Mouse (Mus musculus) granulocyte monocyte progenitor cell, adult 5-6 weeks (primary cell): ENCODE results near the gene Ankrd11. TPM values are rescaled to one million over a fixed set of nuclear protein-coding genes. Genes with fewer than 3 reads are reported as not detected.

Source experiments
- ATAC-seq: replicated peaks from 2 replicates; pipeline ENCODE4 v1.8.0; 2016; ENCODE audit warnings: mild to moderate bottlenecking, moderate TSS enrichment, inconsistent platforms; ENCODE audit not compliant: poor library complexity, severe bottlenecking
- total RNA-seq, 2 experiments: library from RNA; stranded (forward) in 1 of 2; stranded (reverse) in 1 of 2; fragments of 200-712, 200-1000 nt in 1 of 2; fragments of >200 nt in 1 of 2; fragmentation: Nextera tagmentation in 1 of 2; gene quantifications; 2 replicates each; pipeline ENCODE4 v1.2.3; 2014 to 2017

Gene Ankrd11
- total RNA-seq, 2 experiments from 2014 or later, result 63.9 to 86.3 TPM

DNA sequence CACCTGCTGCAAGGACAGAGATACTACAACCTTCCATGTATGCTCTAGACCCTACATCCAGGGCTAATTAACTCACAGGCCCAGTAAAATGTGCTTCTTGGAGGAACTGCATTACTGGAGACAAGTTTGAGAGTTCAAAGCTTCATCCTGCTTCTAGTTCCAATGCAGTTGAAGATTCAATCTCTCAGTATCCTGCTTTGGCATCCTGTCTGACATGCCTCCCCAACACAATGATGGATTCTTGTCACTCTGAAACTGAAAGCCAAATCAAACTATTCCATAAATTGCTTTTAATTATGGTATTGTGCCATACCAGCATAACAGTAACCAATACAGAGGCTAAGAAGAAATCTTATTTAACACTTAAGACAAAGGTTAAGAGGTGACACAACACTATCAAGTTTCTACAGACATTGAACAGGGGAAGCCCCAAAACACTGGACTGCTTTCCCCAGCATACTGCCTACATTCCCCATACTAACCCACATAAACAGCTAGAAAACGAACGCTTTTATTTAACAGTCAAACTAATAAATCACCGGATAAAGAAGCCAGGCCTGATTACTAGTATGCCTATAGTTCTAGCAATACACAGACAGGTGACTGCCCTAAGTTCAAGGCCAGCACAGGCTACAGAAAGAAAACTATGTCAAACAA, 72.0 kb downstream of the Ankrd11 start:
- ATAC-seq, result no peak

DNA sequence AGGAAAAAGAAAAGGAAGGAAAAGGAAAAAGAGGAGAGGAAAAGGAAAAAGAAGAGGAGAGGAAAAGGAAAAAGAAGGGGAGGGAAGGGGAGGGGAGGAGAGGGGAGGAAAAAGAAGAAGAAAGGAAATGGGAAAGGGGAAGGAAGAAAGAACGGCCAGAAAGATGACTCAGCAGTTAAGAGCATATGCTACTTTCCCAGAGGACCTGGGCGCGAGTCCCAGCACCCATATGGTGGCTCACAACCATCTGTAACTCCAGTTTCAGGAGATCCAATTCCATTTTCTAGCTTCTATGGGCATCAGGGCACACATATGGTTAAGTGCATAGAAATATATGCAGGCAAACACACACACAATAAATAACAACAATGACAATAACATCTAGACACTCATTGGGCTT, 73.9 kb downstream of the Ankrd11 start:
- no peak for ATAC-seq

DNA sequence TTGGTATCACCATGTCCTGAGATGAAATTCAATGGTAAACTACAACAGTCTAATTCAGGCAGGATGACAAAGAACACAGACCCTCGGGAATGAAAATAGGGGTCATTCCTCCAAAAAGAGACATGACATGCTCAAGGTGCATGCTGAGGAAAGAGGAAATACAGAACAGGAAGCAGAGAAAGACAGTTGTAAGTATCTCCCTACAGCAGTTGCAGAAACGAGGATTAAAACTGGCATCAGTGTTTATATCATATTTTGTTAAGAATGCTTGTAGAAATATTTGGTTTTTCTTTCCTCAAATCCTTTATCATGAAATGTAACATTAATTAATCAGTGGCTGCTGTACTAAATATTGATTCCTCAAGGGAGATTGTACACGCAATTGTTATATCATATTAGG, 75.4 kb downstream of the Ankrd11 start:
- no peak for ATAC-seq

DNA sequence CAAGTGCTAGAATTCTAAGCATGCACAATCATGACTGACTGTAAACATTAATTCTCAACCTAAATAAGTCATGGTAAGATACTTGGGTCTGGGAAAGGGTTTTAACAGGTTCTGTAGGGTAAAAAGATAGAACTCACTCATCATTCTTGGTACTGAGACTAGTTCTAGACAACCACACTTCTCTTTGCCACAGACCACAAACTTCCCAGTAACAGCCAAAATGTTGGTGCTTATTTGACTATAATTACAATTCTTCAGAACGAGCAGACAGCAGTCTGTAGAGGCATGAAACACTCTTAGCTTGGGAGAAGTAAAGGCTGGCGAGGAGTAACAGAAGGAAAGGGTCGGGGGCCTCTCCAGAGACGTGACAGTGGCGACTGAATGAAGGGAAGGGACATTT, 80.0 kb downstream of the Ankrd11 start:
- no peak for ATAC-seq

DNA sequence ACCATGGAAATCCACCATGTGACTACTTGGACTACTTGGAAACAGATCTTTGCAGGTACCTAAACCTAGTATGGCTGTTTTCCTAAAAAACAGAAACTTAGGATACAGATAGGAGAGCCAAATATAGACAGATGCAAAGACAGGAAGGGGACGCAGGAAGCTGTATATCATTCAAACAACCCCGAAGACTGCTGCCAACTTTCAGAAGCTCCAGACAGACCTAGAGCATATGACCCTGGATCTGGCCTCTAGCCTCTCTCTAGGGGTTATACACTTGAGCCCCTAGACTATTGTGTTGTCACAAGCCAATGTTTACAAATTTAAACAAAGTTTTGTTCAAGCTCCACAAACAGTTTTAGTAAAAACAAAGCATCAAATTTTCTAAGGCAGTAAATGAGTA, 80.6 kb downstream of the Ankrd11 start:
- ATAC-seq, result no peak

DNA sequence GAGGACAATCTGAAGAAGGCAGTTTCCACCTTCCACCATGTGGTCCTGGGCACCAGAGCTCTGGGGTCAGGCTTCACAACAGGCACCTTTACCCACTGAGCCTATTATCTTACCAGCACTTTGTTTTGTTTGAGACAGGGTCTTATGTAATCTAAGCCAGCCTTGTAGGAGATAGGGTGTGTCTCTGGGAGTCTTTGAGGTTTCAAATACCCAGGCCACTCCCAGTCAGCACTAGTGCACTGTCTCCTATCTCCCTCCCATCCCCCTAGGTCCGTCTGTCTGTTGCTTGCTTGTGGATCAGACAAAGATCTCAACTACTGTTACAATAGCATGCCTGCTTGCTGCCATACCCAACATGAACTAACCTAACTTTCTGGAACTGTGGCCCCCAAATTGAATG, 81.1 kb downstream of the Ankrd11 start:
- peak; percentile 79 for ATAC-seq

DNA sequence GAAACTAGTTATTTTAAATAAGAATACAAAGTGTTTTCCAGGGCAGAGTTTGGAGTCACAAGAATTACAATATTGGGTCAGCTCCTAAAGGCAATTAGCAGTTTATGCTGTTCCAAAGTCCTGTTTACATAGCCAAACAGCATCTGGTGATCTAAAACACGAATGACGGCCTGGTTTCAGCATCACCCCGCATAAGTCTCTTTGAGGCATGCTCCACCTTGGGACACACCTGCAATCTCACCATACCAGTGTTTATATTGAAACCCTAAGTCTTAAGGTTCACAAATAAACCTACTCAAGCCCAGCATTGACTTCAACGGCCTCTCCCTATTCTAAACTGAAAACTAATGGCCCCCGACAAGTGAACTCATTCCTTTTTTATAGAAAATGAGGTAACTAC, 81.8 kb downstream of the Ankrd11 start:
- no peak for ATAC-seq

DNA sequence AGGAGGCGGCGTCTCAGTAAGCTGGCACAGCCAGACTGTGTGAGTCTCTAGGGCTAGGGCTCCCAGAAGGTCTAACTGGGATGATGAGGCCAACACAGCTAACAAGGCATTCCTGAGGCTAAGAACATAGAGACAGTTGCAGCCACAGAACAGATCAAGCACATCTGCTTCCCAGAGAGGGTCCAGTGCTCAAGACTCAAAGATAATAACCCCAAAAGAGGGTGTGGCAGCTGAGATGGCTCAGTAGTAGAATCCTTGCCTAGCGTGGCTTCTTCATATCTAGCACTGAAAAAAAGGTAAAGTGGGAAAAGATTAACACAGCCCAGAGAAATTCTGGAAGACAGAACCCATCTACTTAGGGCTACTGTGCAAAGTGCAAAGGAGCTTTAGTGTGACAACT, 86.1 kb downstream of the Ankrd11 start:
- ATAC-seq, result no peak

DNA sequence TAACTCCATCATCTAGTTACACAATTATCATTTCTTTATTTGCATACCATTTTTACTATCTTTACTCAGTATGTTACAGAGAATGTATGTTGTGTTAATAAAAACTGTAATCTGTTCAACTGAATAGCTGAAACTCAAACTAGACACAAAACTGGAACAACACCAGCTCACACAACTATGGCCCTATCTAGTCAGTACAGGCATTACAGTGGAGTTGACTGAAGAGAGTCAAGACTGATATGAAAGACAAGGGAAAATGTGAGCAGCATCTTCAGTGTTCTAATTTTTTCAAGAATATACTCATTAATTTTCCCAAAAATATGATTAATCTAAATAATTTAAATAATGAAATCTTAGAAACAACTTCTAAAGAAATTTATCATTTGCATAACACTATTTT, 86.9 kb downstream of the Ankrd11 start:
- no peak for ATAC-seq

DNA sequence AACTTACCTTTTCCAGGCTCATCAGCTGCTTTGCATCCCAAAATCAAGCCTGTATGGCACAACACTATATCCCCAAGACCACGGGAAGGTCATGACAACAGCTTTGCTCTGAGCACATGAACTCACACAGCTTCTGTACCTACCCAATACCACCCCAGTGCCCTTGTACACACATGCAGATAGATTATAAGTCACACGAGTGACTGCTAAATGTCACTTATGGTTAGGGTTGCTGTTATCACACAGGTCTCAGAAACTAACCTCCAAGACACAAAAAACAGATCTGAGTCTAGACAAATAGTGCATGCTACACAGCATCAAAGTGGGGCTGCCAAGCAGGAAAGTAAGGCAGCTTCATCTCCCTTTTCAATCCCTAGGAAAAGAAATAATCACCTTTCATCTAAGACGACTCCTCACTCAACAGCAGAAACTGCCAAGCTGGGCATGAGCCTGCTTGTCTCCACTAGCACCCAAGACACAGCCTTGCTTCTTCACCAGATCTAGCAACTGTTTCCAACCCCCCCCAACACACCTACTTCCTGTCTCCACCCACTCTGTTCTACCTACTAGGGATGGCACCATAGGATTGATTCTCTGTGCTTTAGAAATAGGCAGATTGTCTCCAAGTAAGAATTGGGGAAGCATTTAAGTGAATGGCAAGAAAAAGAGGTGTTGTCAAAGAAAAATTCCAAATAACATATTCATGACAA, 87.8 kb downstream of the Ankrd11 start:
- peak; percentile 47 for ATAC-seq

DNA sequence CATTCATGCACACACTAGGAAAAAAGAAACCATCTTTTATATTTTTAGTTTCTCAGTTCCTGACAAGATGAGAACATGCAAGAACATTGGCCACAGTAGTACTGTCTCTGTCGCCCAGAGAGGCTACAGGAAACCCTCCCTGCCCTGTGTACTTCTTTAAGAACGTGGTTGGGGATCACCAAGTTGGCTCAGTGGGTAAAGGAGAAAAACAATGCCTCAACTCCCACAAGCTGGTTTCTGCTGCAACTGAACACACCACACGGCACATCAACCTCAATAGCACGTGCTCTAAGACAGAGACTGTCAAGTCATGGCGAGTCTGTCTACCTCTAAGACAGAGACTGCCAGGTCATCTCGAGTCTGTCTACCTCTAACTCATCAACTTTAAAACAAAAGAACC, 89.0 kb downstream of the Ankrd11 start:
- peak; percentile 44 for ATAC-seq

DNA sequence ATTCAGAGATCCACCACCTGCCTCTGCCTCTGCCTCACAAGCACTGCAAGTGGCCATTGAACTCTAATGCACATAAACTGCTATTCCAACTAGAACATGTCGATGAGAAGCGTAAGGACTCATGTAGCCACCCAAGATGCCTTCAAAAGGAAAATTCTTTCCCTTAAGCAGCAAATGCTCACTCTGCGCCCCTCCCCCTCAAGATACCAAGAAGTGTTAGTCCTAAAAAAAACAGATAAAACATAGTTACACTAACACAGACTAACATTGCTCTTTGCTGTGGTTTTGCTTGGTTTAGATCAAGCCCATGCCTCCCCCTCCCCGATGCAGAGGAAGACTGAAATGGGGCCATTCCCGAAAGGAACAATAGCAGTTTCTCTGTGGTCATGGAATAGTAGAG, 90.6 kb downstream of the Ankrd11 start:
- ATAC-seq, result no peak

DNA sequence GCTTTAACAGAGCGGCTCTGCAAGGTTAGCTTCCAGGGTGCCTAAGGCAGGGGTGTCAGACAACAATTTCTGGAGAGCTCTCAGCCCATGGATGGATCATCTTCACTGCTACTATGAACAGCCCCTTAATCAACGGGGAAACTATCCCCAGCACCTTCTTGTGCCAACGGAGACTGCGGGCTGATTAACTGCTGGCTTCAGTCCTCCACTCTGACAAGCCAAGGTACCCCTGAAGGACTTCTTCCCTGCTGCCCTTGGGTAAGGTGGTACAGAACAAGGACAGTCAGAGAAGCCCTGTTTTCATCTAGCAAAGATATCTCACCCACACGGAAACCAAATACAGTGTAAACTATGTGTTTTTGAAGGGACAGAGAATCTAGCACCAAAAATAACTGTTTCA, 92.4 kb downstream of the Ankrd11 start:
- ATAC-seq, result no peak

DNA sequence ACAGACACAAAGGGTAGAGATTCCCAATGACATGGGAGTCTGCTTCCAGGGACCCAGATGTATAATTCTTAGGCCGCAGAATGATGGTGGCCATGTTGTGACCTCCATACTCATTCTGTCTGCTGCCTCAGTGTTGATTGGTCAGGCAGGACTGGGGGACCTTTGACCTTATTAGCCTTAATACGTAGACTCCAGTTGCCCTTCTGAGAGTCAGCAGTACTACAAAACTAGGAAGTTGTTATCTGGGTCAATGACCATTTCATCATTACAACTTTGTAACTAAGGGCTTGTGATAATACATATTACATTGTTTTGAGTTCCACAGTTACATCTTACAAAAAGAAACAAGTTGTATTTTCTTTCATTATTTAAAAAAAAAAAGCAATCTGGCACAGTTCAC, 96.3 kb downstream of the Ankrd11 start:
- ATAC-seq, result no peak

DNA sequence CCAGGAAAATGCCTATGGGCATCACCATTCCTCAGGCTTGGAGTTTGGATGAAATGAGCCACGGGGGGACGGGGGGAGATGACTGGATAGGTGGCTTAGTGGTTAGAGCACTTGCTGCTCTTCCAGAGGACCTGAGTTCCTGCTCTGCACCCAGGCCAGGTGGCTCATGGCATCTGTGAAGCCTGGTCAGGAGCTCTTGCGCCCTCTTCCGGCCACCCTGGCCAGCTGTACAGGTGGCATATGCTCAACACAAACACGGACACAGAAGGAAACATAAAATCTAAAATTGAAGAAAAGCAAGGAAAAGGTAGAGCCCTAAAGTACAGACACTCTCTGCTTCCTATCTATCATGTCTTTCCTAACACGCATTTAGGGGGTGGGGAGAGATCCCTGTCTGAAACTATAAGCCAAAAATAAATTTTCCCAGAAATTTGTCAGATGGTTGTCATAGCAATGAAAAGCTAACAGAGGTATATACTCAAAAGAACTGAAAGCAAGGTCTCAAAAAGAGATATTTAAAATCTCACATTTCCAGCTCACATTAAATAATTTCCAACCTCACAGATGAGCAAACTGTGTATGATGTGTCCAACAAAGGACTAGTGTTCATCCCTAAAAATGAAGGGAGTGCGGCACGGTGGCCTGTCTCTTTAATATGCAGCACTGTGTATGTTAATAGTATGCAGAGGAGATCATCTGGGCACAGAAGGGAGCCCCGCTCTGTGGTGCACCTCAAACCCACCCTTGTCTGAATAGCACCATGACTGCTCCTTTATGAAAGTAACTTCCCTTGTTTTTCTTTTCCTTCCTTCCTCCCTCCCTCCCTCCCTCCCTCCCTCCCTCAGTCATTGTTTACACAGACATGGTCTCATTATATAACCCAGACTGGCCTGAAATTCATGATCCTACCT, 99.0 kb downstream of the Ankrd11 start:
- ATAC-seq, result peak; percentile 48; the same call in 1 of the 2 replicates

DNA sequence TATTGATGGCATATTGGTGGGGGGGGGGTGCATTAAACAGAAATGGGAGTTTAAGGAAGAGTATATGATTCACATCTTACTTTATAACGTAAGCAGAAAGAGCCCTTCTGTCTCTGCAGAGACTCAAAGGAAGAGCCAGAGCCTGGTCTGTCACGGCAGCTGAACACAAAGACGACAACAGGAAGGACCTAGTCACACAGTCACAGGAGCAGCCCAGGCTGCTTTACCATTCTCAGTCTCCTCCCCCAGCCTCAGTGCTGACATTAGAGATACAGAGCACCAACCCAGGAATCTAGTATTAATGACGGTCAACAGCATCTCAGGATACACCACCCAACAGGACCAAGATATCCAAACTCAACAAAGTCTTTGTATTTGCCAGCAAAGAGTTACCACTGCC, 103.5 kb downstream of the Ankrd11 start:
- no peak for ATAC-seq

DNA sequence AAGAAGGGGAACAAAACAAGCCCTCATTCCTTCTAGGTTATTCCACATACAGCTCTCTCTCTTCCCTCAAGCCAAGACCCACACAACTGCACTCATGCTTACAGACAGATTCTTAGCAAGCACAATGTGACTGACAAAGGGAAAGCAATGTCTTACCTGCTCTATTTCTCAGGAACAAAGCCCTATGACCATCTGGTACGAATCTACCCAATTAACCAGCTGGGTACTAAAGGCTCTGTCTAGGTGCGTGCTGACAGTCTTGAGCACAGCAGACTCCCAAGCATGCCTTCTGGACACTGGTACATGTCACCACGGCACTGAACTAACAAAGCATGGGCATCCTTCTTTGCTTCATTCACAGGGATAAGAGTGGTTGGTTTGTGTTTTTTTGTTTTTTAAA, 103.9 kb downstream of the Ankrd11 start:
- no peak for ATAC-seq

DNA sequence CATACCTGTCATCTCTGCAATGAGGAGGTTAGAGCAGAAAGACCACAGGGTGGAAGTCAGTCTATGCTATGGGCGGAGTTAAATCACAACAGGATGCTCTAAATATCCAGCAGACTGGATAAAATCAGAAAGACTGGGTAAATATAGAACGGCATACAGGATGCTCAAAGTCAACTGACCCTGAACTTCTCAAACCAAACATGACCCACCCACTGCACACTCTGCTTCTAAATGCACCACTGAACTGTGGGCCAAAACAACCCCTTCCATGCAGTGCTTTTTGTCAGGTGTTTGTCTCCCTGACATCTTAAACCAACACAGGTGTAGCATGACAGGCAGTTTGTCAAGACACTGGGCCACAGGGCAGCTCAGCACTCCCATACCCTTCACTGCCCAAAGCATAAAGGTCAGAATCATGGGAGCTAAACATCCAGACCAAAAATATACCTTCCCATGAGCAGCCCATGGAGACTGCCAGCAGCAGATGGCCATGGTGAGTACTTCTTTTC, 104.5 kb downstream of the Ankrd11 start:
- ATAC-seq, result no peak

DNA sequence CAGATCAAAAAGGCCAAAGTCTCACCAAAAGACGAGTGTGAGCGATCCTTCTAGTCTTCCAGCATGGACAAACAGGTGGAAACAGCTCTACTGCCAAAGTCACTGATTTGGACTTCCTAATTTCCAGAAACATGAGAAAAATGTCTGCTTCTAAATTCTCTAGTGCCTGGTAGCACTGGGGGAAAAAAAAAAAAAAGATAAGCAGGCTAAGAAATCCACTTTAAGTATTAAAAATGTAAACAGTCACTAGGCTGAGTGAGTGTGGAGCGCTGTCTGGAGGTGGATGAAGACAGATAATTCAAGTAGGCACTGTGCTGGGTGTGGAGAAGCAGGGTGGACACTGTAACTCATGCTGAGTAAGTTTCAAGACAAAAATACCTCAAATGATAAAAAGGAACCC, 106.2 kb downstream of the Ankrd11 start:
- ATAC-seq, result no peak

DNA sequence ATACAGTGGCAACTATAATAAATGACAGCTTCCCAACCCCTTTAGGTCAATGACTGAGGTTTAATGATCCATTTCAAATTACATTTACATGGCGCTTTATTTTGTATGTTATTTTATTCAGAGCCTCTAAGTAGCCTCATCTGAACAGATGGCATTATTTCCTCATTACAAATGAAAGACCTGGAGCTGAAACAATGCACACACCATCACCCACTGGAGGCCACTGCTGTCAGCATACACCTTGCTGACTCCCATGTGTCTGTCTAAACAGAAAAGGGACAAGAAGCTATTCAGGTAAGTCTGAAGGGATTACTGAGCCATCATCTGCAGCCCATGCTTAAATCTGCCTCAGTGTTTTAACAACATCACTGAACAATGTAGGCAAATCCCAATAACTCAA, 107.0 kb downstream of the Ankrd11 start:
- no peak for ATAC-seq

DNA sequence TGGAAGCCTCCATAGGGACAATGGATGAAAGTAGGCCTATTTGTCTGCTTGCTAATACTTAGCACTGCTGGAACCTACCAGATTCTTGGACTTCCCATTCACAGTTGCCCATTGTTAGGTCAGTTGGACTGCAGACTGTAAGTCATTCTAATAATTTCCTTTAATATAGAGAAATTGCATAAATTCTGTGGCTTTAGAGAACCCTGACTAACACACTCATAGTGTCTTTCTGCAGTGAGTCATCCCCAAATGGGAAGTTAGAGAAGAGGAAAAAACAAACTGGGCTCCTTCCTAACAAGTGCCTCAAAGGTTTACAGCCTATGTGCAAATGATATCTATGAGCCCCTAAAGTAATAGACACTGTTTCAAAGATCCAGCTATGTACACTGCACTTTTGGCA, 108.1 kb downstream of the Ankrd11 start:
- peak; percentile 66 for ATAC-seq
